Mouse (Mus musculus) layer of hippocampus, postnatal 14 days (tissue): ENCODE data around the gene Bin2. TPM values are rescaled to one million over a fixed set of nuclear protein-coding genes. Genes with fewer than 3 reads are reported as not detected.
A peak's percentile ranks its signal among the peaks of the same experiment; 100 is the strongest.

Experiments used
- DNase-seq, 2 experiments: peaks; one replicate each; pipeline ENCODE4 v3.0.0; 2021 to 2022; ENCODE audit warnings: low spot score in 2 of 2, mixed read lengths in 1 of 2
- total RNA-seq, 2 experiments: library from RNA; stranded (reverse); gene quantifications; 2 replicates each; pipeline ENCODE4 v1.2.3; 2021

Gene Bin2
- total RNA-seq, 2 experiments from 2014 or later = 4.6 to 5.0 TPM

- DNase-seq = peak; percentile 76 to 86
Observed at GRCm38 (mm10) chr15:100683041-100683440, 13.7 kb upstream of the Bin2 start.

GRCm38 (mm10) chr15:100681770-100682169, 12.4 kb upstream of the Bin2 start:
- no peak for DNase-seq

GRCm38 (mm10) chr15:100680381-100680780, 11.0 kb upstream of the Bin2 start:
- DNase-seq = no peak

GRCm38 (mm10) chr15:100679005-100679404, 9.7 kb upstream of the Bin2 start:
- DNase-seq = no peak

- no peak for DNase-seq
Observed at GRCm38 (mm10) chr15:100678581-100678980, 9.2 kb upstream of the Bin2 start.

GRCm38 (mm10) chr15:100677675-100678074, 8.3 kb upstream of the Bin2 start:
- DNase-seq = no peak

GRCm38 (mm10) chr15:100676521-100676920, 7.2 kb upstream of the Bin2 start:
- no peak for DNase-seq

GRCm38 (mm10) chr15:100675486-100675885, 6.1 kb upstream of the Bin2 start:
- no peak for DNase-seq

- no peak for DNase-seq
Observed at GRCm38 (mm10) chr15:100674566-100674965, 5.2 kb upstream of the Bin2 start.

- DNase-seq = no peak
Observed at GRCm38 (mm10) chr15:100673585-100674391, 4.4 kb upstream of the Bin2 start.

- no peak for DNase-seq
Observed at GRCm38 (mm10) chr15:100670833-100671232, 1.5 kb upstream of the Bin2 start.

GRCm38 (mm10) chr15:100670004-100670403, 651 bp upstream of the Bin2 start:
- no peak for DNase-seq

- no peak for DNase-seq
Observed at GRCm38 (mm10) chr15:100667871-100668545, 1.3 kb downstream of the Bin2 start.

- DNase-seq = no peak
Observed at GRCm38 (mm10) chr15:100667420-100667819, 1.9 kb downstream of the Bin2 start.

GRCm38 (mm10) chr15:100666851-100667250, 2.5 kb downstream of the Bin2 start:
- no peak for DNase-seq

- DNase-seq = no peak
Observed at GRCm38 (mm10) chr15:100666219-100666696, 3.1 kb downstream of the Bin2 start.

GRCm38 (mm10) chr15:100665411-100666218, 3.7 kb downstream of the Bin2 start:
- DNase-seq = no peak

GRCm38 (mm10) chr15:100664813-100665274, 4.5 kb downstream of the Bin2 start:
- no peak for DNase-seq

GRCm38 (mm10) chr15:100660805-100661204, 8.5 kb downstream of the Bin2 start:
- DNase-seq = no peak

GRCm38 (mm10) chr15:100660306-100660705, 9.0 kb downstream of the Bin2 start:
- peak in 1 of 2 experiments; percentile 40 for DNase-seq

GRCm38 (mm10) chr15:100655201-100655600, 14.2 kb downstream of the Bin2 start:
- no peak for DNase-seq
